Mouse (Mus musculus) stomach, embryonic 15.5 days (tissue): ENCODE measurements around the gene Duoxa1. TPM values are rescaled to one million over a fixed set of nuclear protein-coding genes. Genes with fewer than 3 reads are reported as not detected.

Source experiments
- ATAC-seq: fragments of 200-750 bp; cut with Nextera tagmentation; 2 replicates; pipeline ENCODE4 v1.8.0; 2017; ENCODE audit warnings: low read depth, moderate number of reproducible peaks, moderate TSS enrichment; ENCODE audit not compliant: insufficient read depth, low FRiP score
- H3K27ac ChIP-seq: fragments of 300-500 bp; sonication (generic); 2 replicates; pipeline ENCODE4 v1.5.1; 2015; ENCODE audit warnings: mild to moderate bottlenecking, inconsistent platforms
- H3K27me3 ChIP-seq: fragments of 300-500 bp; sonication (generic); replicated peaks from 2 replicates; pipeline ENCODE4 v1.6.1; 2015; ENCODE audit warnings: inconsistent platforms
- H3K36me3 ChIP-seq: fragments of 300-500 bp; sonication (generic); 2 replicates; pipeline ENCODE4 v1.6.1; 2015; ENCODE audit warnings: inconsistent platforms
- H3K4me1 ChIP-seq: fragments of 300-500 bp; sonication (generic); 2 replicates; pipeline ENCODE4 v1.6.1; 2015; ENCODE audit warnings: inconsistent platforms
- H3K4me2 ChIP-seq: fragments of 300-500 bp; sonication (generic); 2 replicates; pipeline ENCODE4 v1.6.1; 2015; ENCODE audit warnings: mild to moderate bottlenecking, inconsistent platforms
- H3K4me3 ChIP-seq: fragments of 300-500 bp; sonication (generic); replicated peaks from 2 replicates; pipeline ENCODE4 v1.5.1; 2015; ENCODE audit warnings: inconsistent platforms
- H3K9ac ChIP-seq: fragments of 300-500 bp; sonication (generic); 2 replicates; pipeline ENCODE4 v1.6.1; 2015; ENCODE audit warnings: inconsistent platforms
- H3K9me3 ChIP-seq: fragments of 300-500 bp; sonication (generic); 2 replicates; pipeline ENCODE4 v1.6.1; 2016; ENCODE audit warnings: inconsistent platforms
- WGBS: fragments of 180-500 bp; shearing (Covaris S2); methylation state at CpG from one replicate; pipeline ENCODE4 v1.1.7; 2015; 5-methylcytosine and 5-hydroxymethylcytosine counted together
- polyA plus RNA-seq: library from polyadenylated mRNA; unstranded; fragments of >200 nt; fragmentation: Nextera tagmentation; extraction: Ambion mirVana; gene quantifications from 2 replicates; pipeline ENCODE4 v1.2.1, GENCODE M21; 2015

The Duoxa1 gene
- polyA plus RNA-seq, 1 experiment from 2014 or later, result 6.1 TPM

DNA sequence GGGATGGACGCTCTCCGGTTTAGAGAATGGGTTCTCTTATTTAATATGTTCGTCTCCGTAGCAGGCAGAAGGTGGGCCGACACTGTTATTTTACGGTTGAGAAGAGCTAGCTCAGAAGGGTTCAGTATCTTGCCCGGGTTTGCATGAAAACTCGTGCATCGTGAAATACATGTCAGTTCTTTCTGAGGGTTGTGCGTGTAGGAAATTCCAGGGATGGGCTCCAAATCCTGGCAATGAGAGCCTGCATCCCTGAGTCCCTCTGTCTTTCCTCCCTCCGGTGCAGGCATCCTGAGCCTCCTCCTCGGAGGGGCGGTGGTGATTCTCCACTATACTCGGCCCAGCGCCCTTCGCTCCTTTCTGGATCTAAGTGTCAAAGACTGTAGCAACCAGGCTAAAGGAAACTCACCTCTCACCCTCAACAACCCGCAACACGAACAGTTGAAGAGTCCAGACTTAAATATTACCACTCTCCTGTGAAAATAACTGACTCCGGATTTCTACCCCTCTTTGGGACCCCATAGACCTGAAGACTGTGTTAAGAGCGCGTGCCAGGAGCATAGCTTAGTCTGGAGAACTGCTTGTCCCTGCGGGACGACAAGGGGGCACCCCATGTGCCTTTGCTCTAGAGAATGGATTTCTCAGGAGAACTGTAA lies 11.5 kb downstream of the Duoxa1 start:
- H3K27me3 ChIP-seq, result peaks cover 92% of the 10 kb centered on the region
- no peak overlapping the region for H3K9ac ChIP-seq
- 8% methylated on average over 23 of the region's 23 CpGs for WGBS

DNA sequence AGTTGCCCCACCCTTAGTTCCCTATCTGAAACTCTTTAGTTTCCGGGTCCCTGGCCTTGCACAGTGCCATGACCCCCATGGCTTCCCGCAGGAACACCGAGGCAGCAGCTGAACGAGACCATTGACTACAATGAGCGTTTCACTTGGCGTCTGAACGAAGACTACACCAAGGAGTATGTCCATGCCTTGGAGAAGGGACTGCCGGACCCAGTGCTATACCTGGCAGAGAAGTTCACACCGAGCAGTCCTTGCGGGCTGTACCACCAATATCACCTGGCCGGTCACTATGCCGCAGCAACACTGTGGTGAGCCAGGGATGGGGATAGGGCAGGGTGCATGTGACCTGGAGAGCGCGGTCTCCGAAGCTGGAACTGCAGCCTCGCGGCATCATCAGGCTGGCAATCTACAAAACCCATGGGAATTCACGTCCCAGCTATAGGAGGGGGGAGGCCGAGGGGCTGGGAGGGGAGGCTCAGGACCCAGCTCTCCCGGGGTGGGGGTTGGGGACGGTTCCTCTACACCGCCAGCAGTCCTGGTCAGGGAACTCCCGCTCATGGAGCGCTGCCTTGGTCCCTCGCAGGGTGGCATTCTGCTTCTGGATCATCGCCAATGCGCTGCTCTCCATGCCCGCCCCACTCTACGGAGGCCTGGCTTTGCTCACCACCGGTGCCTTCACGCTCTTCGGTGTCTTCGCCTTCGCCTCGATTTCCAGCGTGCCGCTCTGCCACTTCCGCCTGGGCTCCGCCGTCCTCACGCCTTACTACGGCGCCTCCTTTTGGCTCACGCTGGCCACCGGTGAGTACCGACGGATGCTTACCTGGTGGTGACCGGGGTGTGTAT lies 12.2 kb downstream of the Duoxa1 start:
- under 1% methylated on average over 48 of the region's 48 CpGs for WGBS
- Histone ChIP-seq H3K9me3 (no peaks in the 10 kb centered on the region), H3K27ac (no peak overlapping the region), H3K27me3 (peaks cover 91% of the 10 kb centered on the region), H3K4me1 (peaks cover 32% of the 10 kb centered on the region), H3K4me2 (peak overlapping the region; percentile 66), H3K4me3 (peak overlapping the region; percentile 30), H3K9ac (no peak overlapping the region), H3K36me3 (no peaks in the 10 kb centered on the region)
- no peak for ATAC-seq

More for the DNA sequence above, 11.5 kb downstream of the Duoxa1 start:
- Histone ChIP-seq H3K36me3 (no peaks in the 10 kb centered on the region), H3K27ac (no peak overlapping the region), H3K4me3 (peak overlapping the region; percentile 30), H3K9me3 (no peaks in the 10 kb centered on the region), H3K4me2 (peak overlapping the region; percentile 66), H3K4me1 (peaks cover 32% of the 10 kb centered on the region)
- no peak for ATAC-seq

DNA sequence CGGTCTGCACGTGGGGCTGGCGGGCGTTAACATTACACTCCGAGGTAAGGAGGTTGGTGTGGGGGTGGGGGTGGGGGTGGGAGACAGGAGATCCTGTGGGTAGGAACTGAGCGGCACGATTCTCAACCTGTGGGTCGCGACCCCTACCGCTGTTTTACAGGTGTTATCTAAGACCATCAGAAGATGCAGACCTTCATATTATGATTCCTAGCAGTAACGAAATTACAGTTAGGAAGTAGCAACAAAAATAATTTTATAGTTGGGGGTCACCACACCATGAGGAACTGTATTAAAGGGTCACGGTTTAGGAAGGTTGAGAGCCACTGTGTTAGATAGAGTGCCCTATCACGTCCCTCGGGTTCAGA lies 12.9 kb downstream of the Duoxa1 start:
- no peak overlapping the region for H3K9ac ChIP-seq
- H3K4me2 ChIP-seq, result peak overlapping the region; percentile 66; the same call in 1 of the 2 replicates
- peaks cover 92% of the 10 kb centered on the region for H3K27me3 ChIP-seq
- WGBS, result 6% methylated on average over 14 of the region's 14 CpGs
- no peak for ATAC-seq
- peak overlapping the region; percentile 30; the same call in 1 of the 2 replicates for H3K4me3 ChIP-seq
- no peak overlapping the region for H3K27ac ChIP-seq
- no peaks in the 10 kb centered on the region for H3K9me3 ChIP-seq
- H3K4me1 ChIP-seq, result peaks cover 32% of the 10 kb centered on the region
- H3K36me3 ChIP-seq, result no peaks in the 10 kb centered on the region

DNA sequence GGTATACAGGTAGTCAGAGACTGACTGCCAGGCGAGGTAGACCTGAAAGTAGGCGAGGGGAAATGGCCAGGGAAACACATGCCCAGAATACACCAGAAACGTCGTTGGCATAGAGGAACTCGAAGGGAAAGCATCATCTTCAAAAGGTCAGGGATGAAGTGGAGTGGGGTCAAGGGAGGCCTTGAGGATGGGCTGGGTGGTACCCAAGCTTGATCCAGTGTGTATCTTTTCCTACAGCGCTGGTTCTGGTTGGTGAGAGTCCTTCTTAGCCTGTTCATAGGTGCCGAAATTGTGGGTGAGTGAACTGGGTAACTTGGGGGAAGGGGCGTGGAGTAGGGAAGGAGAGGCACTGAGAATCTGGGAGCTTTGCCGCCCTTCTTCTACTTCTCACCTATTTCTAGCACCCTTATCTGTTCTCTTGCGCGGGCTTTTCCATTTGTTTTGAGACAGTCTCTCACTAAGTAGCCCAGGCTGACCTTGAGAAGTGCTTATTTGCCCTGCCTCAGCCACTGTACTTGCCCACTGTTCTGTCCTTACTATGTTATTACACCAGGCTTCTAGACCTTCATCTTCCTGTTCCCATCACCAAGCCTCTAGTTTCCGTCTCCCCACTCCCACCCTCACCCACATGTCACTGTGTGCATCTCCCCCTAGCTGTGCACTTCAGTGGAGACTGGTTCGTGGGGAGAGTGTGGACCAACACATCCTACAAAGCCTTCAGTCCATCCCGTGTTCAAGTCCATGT lies 13.4 kb downstream of the Duoxa1 start:
- Histone ChIP-seq H3K27me3 (peaks cover 93% of the 10 kb centered on the region), H3K4me2 (no peak overlapping the region), H3K27ac (no peak overlapping the region), H3K4me1 (peaks cover 32% of the 10 kb centered on the region), H3K9ac (no peak overlapping the region), H3K36me3 (no peaks in the 10 kb centered on the region), H3K9me3 (no peaks in the 10 kb centered on the region), H3K4me3 (0 out of 2 replicates have a peak overlapping the region, but pooled peaks have one; percentile 30)
- ATAC-seq, result no peak
- WGBS, result 15% methylated on average over 14 of the region's 14 CpGs

DNA sequence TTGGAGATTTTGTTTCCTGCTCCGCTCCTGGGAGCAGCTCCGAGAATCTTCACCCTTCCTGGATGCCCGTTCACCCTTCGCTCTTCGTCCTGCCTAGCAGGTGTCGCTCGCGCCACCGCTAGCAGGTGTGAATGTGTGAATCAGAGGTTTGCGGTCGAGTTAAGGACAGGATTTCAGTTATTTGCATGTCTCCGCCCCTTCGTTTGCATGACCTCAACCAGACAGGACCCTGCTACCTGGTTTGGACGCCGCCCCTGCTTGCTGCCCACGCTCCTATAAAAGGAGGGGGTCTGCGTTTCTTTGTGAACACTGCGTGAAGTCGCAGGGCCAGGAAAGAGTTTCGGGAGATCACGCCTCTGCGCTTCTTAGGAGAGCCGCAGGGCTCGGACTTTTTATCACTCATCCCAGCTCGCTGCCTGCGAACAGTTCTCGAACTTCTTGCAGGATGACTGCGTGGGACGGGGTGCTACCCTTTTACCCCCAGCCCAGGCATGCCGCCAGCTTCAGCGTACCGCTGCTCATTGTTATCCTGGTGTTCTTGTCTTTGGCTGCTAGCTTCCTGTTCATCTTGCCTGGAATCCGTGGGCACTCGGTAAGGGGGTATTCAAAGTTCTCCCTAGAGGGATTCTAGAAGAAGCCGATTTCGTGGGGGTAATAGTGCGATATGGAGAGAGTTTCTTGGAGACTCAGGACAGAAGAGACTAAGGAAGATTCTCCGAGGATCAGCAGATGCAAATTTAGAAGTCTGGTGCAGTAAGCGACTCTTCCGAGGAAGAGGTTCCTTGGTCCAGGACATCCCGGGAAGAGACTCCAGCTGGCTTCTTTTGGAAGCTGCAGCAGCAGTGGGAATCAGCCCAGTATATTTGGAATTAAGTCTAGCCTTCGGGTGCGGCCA lies 14.7 kb downstream of the Duoxa1 start, which contains the start of gene Duoxa2:
Gene Duoxa2, plus strand, starts transcription at position 305 of the 895 bp plus-strand sequence.
- ATAC-seq, result no peak; the same call in 1 of the 2 replicates
- Histone ChIP-seq H3K4me3 (peak within 1 kb of the TSS; percentile 27), H3K27ac (no peak within 1 kb of the TSS), H3K9me3 (no peaks in the 10 kb centered on the region), H3K36me3 (no peaks in the 10 kb centered on the region), H3K4me2 (peak within 1 kb of the TSS; percentile 57), H3K9ac (no peak within 1 kb of the TSS), H3K4me1 (peaks cover 35% of the 10 kb centered on the region), H3K27me3 (peaks cover 90% of the 10 kb centered on the region)
- WGBS, result 1% methylated on average over 43 of the region's 43 CpGs

DNA sequence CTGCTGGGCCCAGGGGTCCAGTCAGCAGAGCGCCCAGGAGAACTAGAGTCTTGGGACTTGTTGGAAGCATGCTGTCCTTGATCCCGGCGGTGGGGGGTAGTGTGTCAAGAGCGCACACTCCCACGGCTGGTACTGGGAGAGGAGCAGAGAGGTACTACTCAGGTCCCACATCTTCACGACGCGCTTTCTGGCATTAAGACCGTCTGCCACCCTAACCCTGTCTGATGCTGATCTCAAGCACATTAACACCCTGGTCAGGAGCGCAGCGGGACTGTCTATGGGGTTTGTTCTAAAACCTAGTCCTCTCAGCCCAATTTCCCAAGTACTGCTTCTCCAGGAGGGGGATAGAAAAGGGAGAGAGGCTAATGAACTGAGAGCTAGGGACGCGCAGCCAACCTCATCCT lies 15.4 kb downstream of the Duoxa1 start, which contains the start of gene Duox2:
Gene Duox2, minus strand, starts transcription at position 354 of the 404 bp plus-strand sequence.
- peak within 1 kb of the TSS; percentile 57 for H3K4me2 ChIP-seq
- H3K27me3 ChIP-seq, result peaks cover 83% of the 10 kb centered on the region
- peak within 1 kb of the TSS; percentile 27 for H3K4me3 ChIP-seq
- no peaks in the 10 kb centered on the region for H3K36me3 ChIP-seq
- H3K9me3 ChIP-seq, result no peaks in the 10 kb centered on the region
- 3% methylated on average over 13 of the region's 13 CpGs for WGBS
- H3K4me1 ChIP-seq, result peaks cover 35% of the 10 kb centered on the region
- ATAC-seq, result no peak
- H3K27ac ChIP-seq, result no peak within 1 kb of the TSS
- no peak within 1 kb of the TSS for H3K9ac ChIP-seq

DNA sequence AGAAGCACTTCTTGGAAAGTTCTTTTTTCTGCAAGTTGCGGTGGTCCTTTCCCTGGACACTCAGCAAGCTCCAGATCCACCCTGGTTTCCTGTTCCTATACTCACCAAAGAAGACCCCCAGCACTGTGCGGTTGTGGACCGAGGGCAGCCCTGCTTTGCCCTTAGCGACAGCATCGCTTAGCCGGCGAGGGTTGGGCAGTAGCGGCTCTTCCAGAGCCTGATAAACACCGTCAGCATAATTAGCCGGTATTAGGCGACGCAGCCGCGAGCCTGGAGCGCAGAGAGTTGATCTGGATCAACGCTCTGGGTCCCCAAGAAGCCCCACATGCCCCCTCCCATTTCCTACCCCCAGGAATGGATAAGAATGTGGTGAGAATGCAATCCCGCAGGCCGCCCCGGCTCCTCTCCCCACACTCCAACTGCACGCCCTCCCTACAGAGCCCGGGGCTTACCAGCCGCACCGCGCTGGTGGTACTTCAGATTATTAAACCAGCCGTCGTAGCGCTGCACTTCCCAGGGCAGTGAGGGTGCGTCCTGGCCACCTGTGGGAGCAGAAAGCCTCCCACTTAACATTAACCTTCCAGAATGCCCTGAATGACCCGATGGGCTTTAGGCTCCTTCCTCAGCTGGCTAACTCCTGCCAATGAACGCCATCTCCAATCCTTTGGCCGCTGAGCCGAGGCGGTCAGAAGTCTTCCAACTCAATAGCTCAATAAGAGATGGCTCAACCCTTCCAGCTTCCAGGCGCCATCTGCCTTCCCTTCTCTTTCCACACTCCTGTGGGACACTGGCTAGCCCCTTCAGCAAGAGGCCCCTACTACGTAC lies 16.0 kb downstream of the Duoxa1 start:
- Histone ChIP-seq H3K4me2 (peak overlapping the region; percentile 44), H3K27ac (no peak overlapping the region), H3K9ac (no peak overlapping the region), H3K4me3 (peak overlapping the region; percentile 4), H3K4me1 (peaks cover 35% of the 10 kb centered on the region), H3K36me3 (no peaks in the 10 kb centered on the region), H3K9me3 (no peaks in the 10 kb centered on the region), H3K27me3 (peaks cover 77% of the 10 kb centered on the region)
- no peak for ATAC-seq
- WGBS, result 1% methylated on average over 35 of the region's 35 CpGs

DNA sequence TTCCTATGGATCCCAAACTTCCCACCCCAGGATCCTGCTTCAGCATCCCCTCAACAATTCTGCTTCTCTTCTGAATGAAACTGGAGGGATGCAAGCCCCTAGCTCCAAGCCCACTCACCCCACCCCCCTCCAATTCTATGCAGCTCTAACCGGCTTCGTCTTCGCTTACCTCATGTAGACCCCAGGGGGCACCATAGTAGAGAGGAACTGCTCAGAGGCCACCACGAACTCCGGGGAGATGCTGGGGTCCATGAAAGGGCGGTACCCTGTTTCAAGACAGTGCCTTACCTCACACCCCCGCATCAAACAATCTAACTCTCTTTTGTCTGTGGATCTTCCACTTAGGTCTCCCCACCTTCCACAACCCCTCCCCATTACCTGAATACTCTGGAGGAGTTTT lies 18.6 kb downstream of the Duoxa1 start:
- WGBS, result 11% methylated on average over 7 of the region's 7 CpGs
- no peak overlapping the region for H3K4me3 ChIP-seq
- peaks cover 53% of the 10 kb centered on the region for H3K27me3 ChIP-seq
- no peak for ATAC-seq
- H3K36me3 ChIP-seq, result no peaks in the 10 kb centered on the region
- H3K9ac ChIP-seq, result no peak overlapping the region
- no peak overlapping the region for H3K4me2 ChIP-seq
- H3K9me3 ChIP-seq, result no peaks in the 10 kb centered on the region
- H3K4me1 ChIP-seq, result peaks cover 23% of the 10 kb centered on the region
- no peak overlapping the region for H3K27ac ChIP-seq

DNA sequence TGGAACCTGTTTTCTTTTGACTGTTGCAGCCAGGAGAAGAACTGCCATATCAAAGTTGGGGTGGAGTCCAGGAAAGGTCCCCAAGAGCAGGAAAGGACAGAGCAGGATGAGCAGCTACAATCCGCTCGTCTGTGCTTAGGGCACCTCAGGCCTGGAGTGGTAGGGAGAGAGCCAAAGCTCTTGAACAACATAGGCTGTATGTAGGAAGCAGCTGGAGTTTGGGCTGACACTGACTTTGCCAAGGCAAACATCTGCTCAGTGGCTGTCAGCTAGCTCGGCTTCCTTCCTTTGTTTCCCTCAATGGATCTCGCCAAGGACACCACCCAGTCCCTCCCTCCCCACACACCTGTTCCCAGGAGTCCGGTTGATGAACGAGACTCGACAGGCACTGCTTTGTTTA lies 27.4 kb downstream of the Duoxa1 start:
- H3K36me3 ChIP-seq, result no peaks in the 10 kb centered on the region
- H3K9me3 ChIP-seq, result no peaks in the 10 kb centered on the region

DNA sequence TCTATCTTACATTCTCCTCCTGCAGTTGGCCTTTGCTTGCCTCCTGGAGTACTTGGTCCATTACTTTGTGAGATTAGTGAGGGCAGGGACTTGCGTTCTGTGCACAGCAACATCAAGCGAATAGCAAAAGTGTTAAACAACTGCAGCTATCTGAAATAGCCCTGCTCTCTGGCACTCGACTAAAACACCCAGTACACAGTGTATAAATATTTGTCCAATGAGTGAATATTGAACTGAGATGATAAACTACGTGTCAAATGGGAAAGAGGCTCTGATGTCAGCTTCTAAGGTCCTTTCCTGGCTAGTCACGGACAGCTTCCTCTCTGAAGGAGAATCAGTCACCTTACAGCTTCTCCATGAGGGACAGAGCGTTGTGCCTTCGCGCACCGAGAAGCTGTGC lies 29.4 kb downstream of the Duoxa1 start:
- ATAC-seq, result no peak

More for the DNA sequence above, 27.4 kb downstream of the Duoxa1 start:
- Histone ChIP-seq H3K9ac (no peak overlapping the region), H3K27me3 (no peaks in the 10 kb centered on the region), H3K4me1 (no peaks in the 10 kb centered on the region), H3K4me3 (no peak overlapping the region), H3K27ac (no peak overlapping the region), H3K4me2 (no peak overlapping the region)
- WGBS, result 49% methylated on average over 7 of the region's 7 CpGs
- no peak for ATAC-seq

More for the DNA sequence above, 29.4 kb downstream of the Duoxa1 start:
- WGBS, result 61% methylated on average over 9 of the region's 9 CpGs
- Histone ChIP-seq H3K27ac (no peak overlapping the region), H3K4me2 (no peak overlapping the region), H3K4me3 (no peak overlapping the region), H3K9ac (no peak overlapping the region), H3K4me1 (no peaks in the 10 kb centered on the region), H3K9me3 (no peaks in the 10 kb centered on the region), H3K27me3 (no peaks in the 10 kb centered on the region), H3K36me3 (no peaks in the 10 kb centered on the region)
